Mouse (Mus musculus) lung, postnatal 0 days (tissue): Measurements from ENCODE around the gene Gucd1. TPM values are rescaled to one million over a fixed set of nuclear protein-coding genes. Genes with fewer than 3 reads are reported as not detected.

Source experiments
- ATAC-seq: fragments of 200-750 bp; cut with Nextera tagmentation; 2 replicates; pipeline ENCODE4 v1.8.0; 2017; ENCODE audit warnings: moderate library complexity
- DNase-seq: peaks from one replicate; pipeline ENCODE4 v3.0.0-alpha.2; 2016; ENCODE audit warnings: low spot score
- H3K27ac ChIP-seq: fragments of 300-500 bp; sonication (generic); 2 replicates; pipeline ENCODE4 v1.5.1; 2014; ENCODE audit warnings: antibody characterized with exemption, mild to moderate bottlenecking, low read length, mixed read lengths
- H3K27me3 ChIP-seq: fragments of 300-500 bp; sonication (generic); replicated peaks from 2 replicates; pipeline ENCODE4 v1.6.1; 2014; ENCODE audit warnings: low read length, mixed read lengths; ENCODE audit not compliant: insufficient read depth
- H3K36me3 ChIP-seq: fragments of 300-500 bp; sonication (generic); 2 replicates; pipeline ENCODE4 v1.6.1; 2014; ENCODE audit warnings: low read length, mixed read lengths; ENCODE audit not compliant: insufficient read depth
- H3K4me1 ChIP-seq: fragments of 300-500 bp; sonication (generic); 2 replicates; pipeline ENCODE4 v1.6.1; 2014; ENCODE audit warnings: antibody characterized with exemption, low read depth, low read length, mixed read lengths; ENCODE audit not compliant: insufficient read depth
- H3K4me2 ChIP-seq: fragments of 300-500 bp; sonication (generic); replicated peaks from 2 replicates; pipeline ENCODE4 v1.6.1; 2014; ENCODE audit warnings: low read depth, mild to moderate bottlenecking, low read length, moderate library complexity, mixed read lengths
- H3K4me3 ChIP-seq: fragments of 300-500 bp; sonication (generic); 2 replicates; pipeline ENCODE4 v1.5.1; 2014; ENCODE audit warnings: low read depth, low read length
- H3K9ac ChIP-seq: fragments of 300-500 bp; sonication (generic); replicated peaks from 2 replicates; pipeline ENCODE4 v1.6.1; 2014; ENCODE audit warnings: low read depth, mild to moderate bottlenecking
- H3K9me3 ChIP-seq: fragments of 300-500 bp; sonication (generic); 2 replicates; pipeline ENCODE4 v1.6.1; 2016; ENCODE audit warnings: low read length, mixed read lengths
- CTCF ChIP-seq: IDR thresholded peaks from 2 replicates; pipeline ENCODE4 v1.5.1; 2016; ENCODE audit warnings: antibody characterized with exemption, mild to moderate bottlenecking
- EP300 ChIP-seq: IDR thresholded peaks from 2 replicates; pipeline ENCODE4 v1.6.1; 2016; ENCODE audit warnings: antibody characterized with exemption, mild to moderate bottlenecking, control low read depth
- WGBS: fragments of 180-500 bp; shearing (Covaris S2); extraction: QIAGEN DNeasy Blood & Tissue Kit; methylation state at CpG from one replicate; pipeline ENCODE4 v1.1.7; 2014; 5-methylcytosine and 5-hydroxymethylcytosine counted together
- polyA plus RNA-seq: library from polyadenylated mRNA; unstranded; fragments of >200 nt; fragmentation: Nextera tagmentation; extraction: Ambion mirVana; gene quantifications from 2 replicates; pipeline ENCODE4 v1.2.1, GENCODE M21; 2015

The Gucd1 gene
- polyA plus RNA-seq, 1 experiment from 2014 or later, result 20.3 TPM

DNA sequence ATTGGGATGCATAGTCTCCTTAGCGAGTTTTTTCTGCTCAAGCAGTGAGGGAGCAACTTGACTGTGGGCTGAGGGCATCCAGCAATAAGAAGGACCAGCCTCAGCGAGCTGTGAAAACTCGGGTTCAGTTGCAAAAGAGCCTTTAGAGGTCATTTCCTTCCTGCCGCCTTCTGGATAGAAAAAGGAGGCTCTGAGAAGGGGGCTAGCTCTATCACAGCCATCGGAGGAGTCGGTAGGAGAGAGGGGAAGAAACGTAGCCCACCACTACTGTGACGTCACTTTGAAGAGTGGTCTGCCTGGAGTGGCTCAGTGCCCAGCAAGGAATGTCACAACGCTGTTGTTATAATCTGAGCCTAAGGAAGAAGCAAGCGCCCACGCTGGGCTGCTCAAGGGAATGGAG, 190.7 kb downstream of the Gucd1 start:
- 0 out of 2 replicates have a peak overlapping the region, but pooled peaks have one; percentile 4 for H3K4me2 ChIP-seq
- no peaks in the 10 kb centered on the region; the same call in 1 of the 2 replicates for H3K4me1 ChIP-seq
- no peaks in the 10 kb centered on the region for H3K36me3 ChIP-seq
- no peak overlapping the region for H3K4me3 ChIP-seq
- DNase-seq (no peak), ATAC-seq (0 out of 2 replicates have a peak, but pooled peaks have one; percentile 13)
- no peak overlapping the region for H3K9ac ChIP-seq
- no peaks in the 10 kb centered on the region for H3K9me3 ChIP-seq
- TF ChIP-seq EP300, result no peak
- TF ChIP-seq CTCF, result no peak
- peak overlapping the region; percentile 20; the same call in 1 of the 2 replicates for H3K27ac ChIP-seq
- WGBS, result 44% methylated on average over 11 of the region's 11 CpGs
- H3K27me3 ChIP-seq, result no peaks in the 10 kb centered on the region

- H3K27ac ChIP-seq, result 0 out of 2 replicates have a peak overlapping the region, but pooled peaks have one; percentile 20
- H3K4me2 ChIP-seq, result no peak overlapping the region
- H3K27me3 ChIP-seq, result no peaks in the 10 kb centered on the region
- no peak overlapping the region for H3K9ac ChIP-seq
- 52% methylated on average over 3 of the region's 3 CpGs for WGBS
- no peaks in the 10 kb centered on the region for H3K9me3 ChIP-seq
- no peak overlapping the region for H3K4me3 ChIP-seq
- ATAC-seq (peak; percentile 78), DNase-seq (peak; percentile 76)
- H3K4me1 ChIP-seq, result no peaks in the 10 kb centered on the region; the same call in 1 of the 2 replicates
- no peak for TF ChIP-seq EP300
- TF ChIP-seq CTCF, result no peak
- no peaks in the 10 kb centered on the region for H3K36me3 ChIP-seq
Measured at GRCm38 (mm10) chr10:75326553-75326952, 191.2 kb downstream of the Gucd1 start.

GRCm38 (mm10) chr10:75325821-75326220, 192.0 kb downstream of the Gucd1 start:
- Histone ChIP-seq H3K4me3 (no peak overlapping the region), H3K9ac (no peak overlapping the region), H3K36me3 (no peaks in the 10 kb centered on the region), H3K4me2 (no peak overlapping the region), H3K27me3 (no peaks in the 10 kb centered on the region), H3K27ac (no peak overlapping the region), H3K9me3 (no peaks in the 10 kb centered on the region), H3K4me1 (no peaks in the 10 kb centered on the region; the same call in 1 of the 2 replicates)
- no peak for ATAC-seq
- no peak for DNase-seq
- 95% methylated on average over 23 of the region's 23 CpGs for WGBS
- no peak for TF ChIP-seq CTCF
- no peak for TF ChIP-seq EP300

DNA sequence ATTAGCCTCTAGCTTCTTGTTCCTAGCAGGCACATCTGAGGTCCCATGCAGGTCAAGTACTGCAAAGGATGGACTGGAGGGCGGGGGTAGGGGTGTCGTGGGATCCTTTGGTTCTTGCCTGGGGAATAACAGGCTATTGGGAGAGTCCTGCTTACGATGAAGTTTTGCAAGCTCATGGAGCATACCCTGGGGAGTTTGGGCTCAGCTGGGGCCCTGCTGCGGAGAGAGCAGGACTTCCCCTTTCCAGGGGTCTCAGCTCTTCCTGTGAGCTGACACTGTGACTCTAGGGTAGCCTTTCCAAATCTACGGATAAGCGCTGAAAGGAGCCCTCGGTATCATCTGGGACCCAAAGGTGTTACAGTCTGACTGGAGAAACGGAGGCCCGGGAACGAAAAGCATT, 193.4 kb downstream of the Gucd1 start:
- Histone ChIP-seq H3K27me3 (no peaks in the 10 kb centered on the region), H3K36me3 (no peaks in the 10 kb centered on the region), H3K4me1 (no peaks in the 10 kb centered on the region; the same call in 1 of the 2 replicates), H3K4me2 (no peak overlapping the region), H3K27ac (no peak overlapping the region), H3K4me3 (no peak overlapping the region), H3K9me3 (no peaks in the 10 kb centered on the region), H3K9ac (no peak overlapping the region)
- DNase-seq (no peak), ATAC-seq (no peak)
- TF ChIP-seq CTCF (no peak), EP300 (no peak)
- WGBS, result 64% methylated on average over 10 of the region's 10 CpGs

DNA sequence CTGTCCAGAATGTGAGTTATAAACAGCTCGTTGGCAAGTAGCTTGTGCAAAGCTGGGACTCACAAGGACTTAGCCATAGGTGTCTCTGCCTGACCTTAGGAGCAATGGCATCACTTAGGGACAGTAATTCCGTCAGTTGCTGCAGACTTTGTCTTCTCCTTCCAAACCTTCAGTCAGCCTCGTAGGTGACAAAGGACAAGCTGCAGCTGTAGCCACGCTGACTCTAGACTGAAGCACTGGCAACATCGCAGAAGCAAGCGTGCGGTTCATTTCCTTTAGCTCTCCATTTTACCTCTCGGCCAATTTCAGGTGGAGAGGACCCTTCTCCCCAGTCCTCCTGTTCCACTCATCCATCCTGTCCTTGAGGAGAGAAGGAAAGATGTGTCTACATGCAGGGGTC, 193.8 kb downstream of the Gucd1 start:
- TF ChIP-seq EP300 (no peak), CTCF (no peak)
- Histone ChIP-seq H3K27ac (no peak overlapping the region), H3K27me3 (no peaks in the 10 kb centered on the region), H3K4me1 (no peaks in the 10 kb centered on the region; the same call in 1 of the 2 replicates), H3K9me3 (no peaks in the 10 kb centered on the region), H3K4me3 (no peak overlapping the region), H3K4me2 (no peak overlapping the region), H3K9ac (no peak overlapping the region), H3K36me3 (no peaks in the 10 kb centered on the region)
- 0 out of 2 replicates have a peak, but pooled peaks have one; percentile 25 for ATAC-seq
- DNase-seq, result peak; percentile 49
- WGBS, result 51% methylated on average over 8 of the region's 8 CpGs

GRCm38 (mm10) chr10:75322966-75323365, 194.8 kb downstream of the Gucd1 start:
- H3K4me2 ChIP-seq, result no peak overlapping the region
- WGBS, result 41% methylated on average over 6 of the region's 6 CpGs
- H3K4me3 ChIP-seq, result no peak overlapping the region
- no peaks in the 10 kb centered on the region; the same call in 1 of the 2 replicates for H3K4me1 ChIP-seq
- no peaks in the 10 kb centered on the region for H3K27me3 ChIP-seq
- H3K9ac ChIP-seq, result no peak overlapping the region
- TF ChIP-seq EP300 (no peak), CTCF (no peak)
- no peaks in the 10 kb centered on the region for H3K9me3 ChIP-seq
- ATAC-seq (no peak), DNase-seq (no peak)
- H3K36me3 ChIP-seq, result no peaks in the 10 kb centered on the region
- H3K27ac ChIP-seq, result no peak overlapping the region
